Mouse (Mus musculus) small intestine, adult 2 months (tissue): Measurements from ENCODE around the gene Sec24c.

Experiments used
- CTCF ChIP-seq: fragments of 200-500 bp; IDR thresholded peaks from 2 replicates; pipeline ENCODE4 v1.5.1; 2012; ENCODE audit warnings: low read depth, mild to moderate bottlenecking, control low read depth, inconsistent platforms, low read length, moderate library complexity, mixed read lengths; ENCODE audit not compliant: insufficient replicate concordance, insufficient read length; ENCODE audit errors: extremely low read depth
- POLR2A ChIP-seq: fragments of 200-500 bp; IDR thresholded peaks from 2 replicates; pipeline ENCODE4 v1.6.1; 2012; ENCODE audit warnings: low read depth, mild to moderate bottlenecking, control low read depth, inconsistent platforms, low read length, moderate library complexity

DNA sequence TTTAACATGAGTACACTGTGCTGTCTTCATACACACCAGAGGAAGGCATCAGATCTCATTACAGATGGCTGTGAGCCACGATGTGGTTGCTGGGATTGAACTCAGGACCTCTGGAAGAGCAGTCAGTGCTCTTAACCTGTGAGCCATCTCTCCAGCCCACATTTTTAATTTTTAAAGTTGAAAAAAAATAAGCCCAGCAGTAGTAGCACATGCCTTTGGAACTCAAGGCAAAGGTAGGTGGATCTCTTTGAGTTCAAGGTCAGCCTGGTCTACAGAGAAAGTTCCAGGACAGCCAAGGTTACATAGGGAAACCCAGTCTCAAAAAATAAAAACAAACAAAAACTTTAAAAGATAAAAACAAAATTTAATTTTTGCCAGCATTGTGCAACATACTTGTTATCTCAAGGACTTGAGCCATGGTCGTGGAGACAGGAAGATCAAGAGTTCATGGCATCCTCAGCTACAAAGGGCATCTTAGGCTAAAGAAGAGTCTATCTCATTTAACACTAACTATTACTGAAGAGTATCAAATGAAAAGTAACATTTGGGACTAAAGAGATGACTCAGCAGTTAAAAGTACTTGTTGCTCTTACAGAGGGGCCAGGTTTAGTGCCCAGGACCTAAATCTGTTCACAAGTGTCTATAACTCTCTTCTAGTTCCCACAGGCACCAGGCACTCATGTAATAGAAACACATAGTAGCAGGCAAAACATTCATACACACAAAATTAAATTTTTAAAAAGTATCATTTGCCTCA lies 36.1 kb upstream of the Sec24c start:
- TF ChIP-seq CTCF (no peak), POLR2A (no peak)
